Comparison of ENCODE assay signal across 9 mouse cellular contexts in the genomic region with DNA sequence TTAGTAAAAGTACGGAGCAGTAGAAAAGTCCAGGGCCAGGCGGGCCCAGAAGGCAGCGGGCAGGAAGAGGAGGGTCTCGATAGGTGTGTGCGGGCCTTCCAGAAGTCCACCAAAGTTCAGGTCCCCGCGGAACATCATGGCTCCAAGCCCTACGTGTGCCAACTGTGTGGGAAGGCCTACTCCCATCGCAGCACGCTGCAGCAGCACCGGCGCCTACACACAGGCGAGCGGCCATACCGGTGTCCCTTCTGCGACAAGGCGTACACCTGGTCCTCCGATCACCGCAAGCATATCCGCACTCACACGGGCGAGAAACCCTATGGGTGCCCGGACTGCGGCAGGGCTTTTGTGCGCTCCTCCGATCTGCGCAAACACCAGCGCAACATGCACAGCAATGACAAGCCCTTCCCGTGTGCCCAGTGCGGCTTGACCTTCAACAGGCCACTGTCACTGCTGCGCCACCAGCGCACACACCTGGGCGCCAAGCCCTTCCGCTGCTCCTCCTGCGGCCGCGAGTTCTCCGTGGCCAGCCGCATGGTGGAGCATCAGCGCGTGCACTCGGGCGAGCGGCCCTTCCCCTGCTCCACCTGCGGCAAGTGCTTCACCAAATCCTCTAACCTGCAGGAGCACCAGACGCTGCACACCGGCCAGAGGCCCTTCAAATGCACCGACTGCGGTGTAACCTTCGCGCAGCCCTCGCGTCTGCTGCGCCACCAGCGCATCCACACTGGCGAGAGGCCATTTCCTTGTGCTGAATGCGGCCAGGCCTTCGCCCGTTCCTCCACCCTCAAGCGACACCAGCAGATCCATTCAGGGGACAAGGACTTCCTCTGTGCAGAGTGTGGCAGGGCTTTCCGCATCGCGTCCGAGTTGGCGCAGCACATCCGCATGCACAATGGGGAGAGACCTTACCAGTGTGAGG. TPM values are rescaled to one million over a fixed set of nuclear protein-coding genes. Genes with fewer than 3 reads are reported as not detected.
A peak's percentile ranks its signal among the peaks of the same experiment; 100 is the strongest.
DNase-seq lines count a peak whose midpoint lies in the region; ATAC-seq and TF ChIP-seq lines count a peak whose summit lies in the region.
"Had no signal": no experiment of that assay in that cellular context is flagged by ENCODE, and none has a peak within 500 bp of the region (broad histone marks: within the 10 kb centered on the region; RNA-seq: fewer than 3 reads in every experiment).

No protein-coding gene starts in this region.

- WGBS in heart, embryonic 10.5 days, result 11% methylated on average over 66 of the region's 66 CpGs
- 13% methylated on average over 47 of the region's 66 CpGs for WGBS in embryonic facial prominence, embryonic 14.5 days
- 9% methylated on average over 66 of the region's 66 CpGs for WGBS in neural tube, embryonic 12.5 days

- peaks cover 62% of the 10 kb centered on the region for H3K27me3 ChIP-seq in heart, embryonic 10.5 days (ENCODE audit: insufficient read depth, poor library complexity, severe bottlenecking)
- H3K27me3 ChIP-seq in E14TG2a.4 (ENCODE audit: insufficient read depth, low read length), result peaks cover 70% of the 10 kb centered on the region
- H3K27me3 ChIP-seq in embryonic facial prominence, embryonic 14.5 days (replicated peaks; ENCODE audit: control insufficient read depth, insufficient read depth, low read length), result peaks cover 41% of the 10 kb centered on the region
- peaks cover 39% of the 10 kb centered on the region for H3K27me3 ChIP-seq in neural tube, embryonic 12.5 days (replicated peaks)

- no peak overlapping the region for H3K27ac ChIP-seq in heart, embryonic 10.5 days
- H3K27ac ChIP-seq in embryonic facial prominence, embryonic 14.5 days (replicated peaks; ENCODE audit: low read depth, low read length), result no peak overlapping the region
- H3K27ac ChIP-seq in left cerebral cortex, adult 2 months, result peak overlapping the region; percentile 67
- H3K27ac ChIP-seq in neural tube, embryonic 12.5 days, result no peak overlapping the region

- peak overlapping the region; percentile 56 for H3K4me2 ChIP-seq in embryonic facial prominence, embryonic 14.5 days (ENCODE audit: low read depth, low read length)
- peak overlapping the region; percentile 66 for H3K4me2 ChIP-seq in neural tube, embryonic 12.5 days (replicated peaks)

- no peak for TF ChIP-seq CTCF in E14TG2a.4 (conservative IDR thresholded peaks at IDR 0.05; ENCODE audit: low read length)
- no peak; the same call in 1 of the 2 replicates for TF ChIP-seq CTCF in left cerebral cortex, adult 2 months (IDR thresholded peaks at IDR 0.05)

- no peak overlapping the region for H3K9ac ChIP-seq in embryonic facial prominence, embryonic 14.5 days (ENCODE audit: low read depth, low read length)
- H3K9ac ChIP-seq in neural tube, embryonic 12.5 days, result peak overlapping the region; percentile 38; the same call in 1 of the 2 replicates

- peak; percentile 12; the same call in 1 of the 2 replicates for ATAC-seq in embryonic facial prominence, embryonic 14.5 days (ENCODE audit: low read depth)
- ATAC-seq in neural tube, embryonic 12.5 days (ENCODE audit: low FRiP score, low read depth), result no peak; the same call in 1 of the 2 replicates

- peak; percentile 74 for DNase-seq in heart, embryonic 10.5 days (ENCODE audit: low spot score)
- DNase-seq in heart, adult 9 months (ENCODE audit: low spot score in 2 of 2), result no peak
- DNase-seq in embryonic facial prominence, embryonic 14.5 days (ENCODE audit: low spot score), result no peak
- peak in 1 of 2 experiments; percentile 49 for DNase-seq in left cerebral cortex, adult 2 months (ENCODE audit: extremely low spot score in 1 of 2, low spot score in 2 of 2)
- no peak for DNase-seq in thymus, postnatal 36 days
- DNase-seq in gastrocnemius, postnatal 25 days, result no peak

- H3K36me3 ChIP-seq in heart, embryonic 10.5 days, result no peaks in the 10 kb centered on the region
- H3K36me3 ChIP-seq in E14TG2a.4 (ENCODE audit: insufficient read depth, low read length), result no peaks in the 10 kb centered on the region
- no peaks in the 10 kb centered on the region for H3K36me3 ChIP-seq in embryonic facial prominence, embryonic 14.5 days (ENCODE audit: control insufficient read depth, insufficient read depth, low read length)
- no peaks in the 10 kb centered on the region for H3K36me3 ChIP-seq in neural tube, embryonic 12.5 days

- H3K9me3 ChIP-seq in heart, embryonic 10.5 days, result no peaks in the 10 kb centered on the region
- no peaks in the 10 kb centered on the region for H3K9me3 ChIP-seq in E14TG2a.4 (ENCODE audit: low read length)
- H3K9me3 ChIP-seq in embryonic facial prominence, embryonic 14.5 days (ENCODE audit: control insufficient read depth, low read length), result no peaks in the 10 kb centered on the region
- no peaks in the 10 kb centered on the region for H3K9me3 ChIP-seq in neural tube, embryonic 12.5 days

- intact Hi-C loops in left cerebral cortex, adult 2 months (cut with DNase I), result no loop called here

- H3K4me3 ChIP-seq in heart, embryonic 10.5 days, result peak overlapping the region; percentile 57
- H3K4me3 ChIP-seq in E14TG2a.4 (replicated peaks; ENCODE audit: low read length), result peak overlapping the region; percentile 76
- H3K4me3 ChIP-seq in embryonic facial prominence, embryonic 14.5 days (ENCODE audit: low read depth, low read length), result peak overlapping the region; percentile 29
- H3K4me3 ChIP-seq in left cerebral cortex, adult 2 months, result peak overlapping the region; percentile 50
- H3K4me3 ChIP-seq in neural tube, embryonic 12.5 days, result peak overlapping the region; percentile 31

- H3K4me1 ChIP-seq in heart, embryonic 10.5 days, result peaks cover 17% of the 10 kb centered on the region
- H3K4me1 ChIP-seq in E14TG2a.4 (replicated peaks; ENCODE audit: low read depth, low read length), result peaks cover 12% of the 10 kb centered on the region
- peaks cover 6% of the 10 kb centered on the region; the same call in 1 of the 2 replicates for H3K4me1 ChIP-seq in embryonic facial prominence, embryonic 14.5 days (ENCODE audit: control insufficient read depth, insufficient read depth, low read length)
- peaks cover 13% of the 10 kb centered on the region for H3K4me1 ChIP-seq in neural tube, embryonic 12.5 days

RNA-seq across cellular contexts. Expression of a gene that starts 3.9 kb away (rescaled TPM):
- polyA plus RNA-seq in heart, embryonic 10.5 days (2016; fragmentation: Nextera tagmentation; extraction: Ambion mirVana), result 0.12 and 0.14 TPM in 2 replicates
- polyA plus RNA-seq in embryonic facial prominence, embryonic 14.5 days (2014; fragmentation: Nextera tagmentation; extraction: Ambion mirVana), result 0.32 and 0.77 TPM in 2 replicates
- under 1 TPM; 0.95 to 0.96 TPM for total RNA-seq in left cerebral cortex, adult 2 months (2021)
- 0.10 and 0.45 TPM in 2 replicates for polyA plus RNA-seq in neural tube, embryonic 12.5 days (2016; fragmentation: Nextera tagmentation; extraction: Ambion mirVana)
- total RNA-seq in gastrocnemius, postnatal 25 days (2021), result not detected
- total RNA-seq: MEL had no signal
